Mouse (Mus musculus) CD4-positive, CD25-positive, alpha-beta regulatory T cell, adult 4 months (primary cell): ENCODE results near the gene Abhd16a. TPM values are rescaled to one million over a fixed set of nuclear protein-coding genes. Genes with fewer than 3 reads are reported as not detected.

Experiments
- ATAC-seq: one replicate; pipeline ENCODE4 v1.8.0; 2017
- polyA plus RNA-seq, 2 experiments: library from polyadenylated mRNA; unstranded; fragments of 100-300 nt; shearing (Covaris generic); gene quantifications; one replicate each; pipeline ENCODE4 v1.2.1; 2017

Gene Abhd16a
- polyA plus RNA-seq, 2 experiments from 2014 or later, result 23.5 to 27.2 TPM

GRCm38 (mm10) chr17:35088151-35088550 lies 912 bp upstream of the Abhd16a start:
- ATAC-seq, result no peak

- ATAC-seq, result no peak
Observed at GRCm38 (mm10) chr17:35090166-35090932, 1.3 kb downstream of the Abhd16a start.

GRCm38 (mm10) chr17:35092403-35093198 lies 3.5 kb downstream of the Abhd16a start:
- no peak for ATAC-seq

GRCm38 (mm10) chr17:35094475-35095365 lies 5.7 kb downstream of the Abhd16a start:
- no peak for ATAC-seq

GRCm38 (mm10) chr17:35096597-35096996 lies 7.5 kb downstream of the Abhd16a start:
- ATAC-seq, result no peak

GRCm38 (mm10) chr17:35097164-35097655 lies 8.1 kb downstream of the Abhd16a start:
- ATAC-seq, result no peak

- ATAC-seq, result no peak
Observed at GRCm38 (mm10) chr17:35100196-35100765, 11.2 kb downstream of the Abhd16a start.

- no peak for ATAC-seq
Observed at GRCm38 (mm10) chr17:35101161-35101560, 12.1 kb downstream of the Abhd16a start.

- ATAC-seq, result no peak
Observed at GRCm38 (mm10) chr17:35102299-35102698, 13.2 kb downstream of the Abhd16a start.

- no peak for ATAC-seq
Observed at GRCm38 (mm10) chr17:35103221-35103690, 14.2 kb downstream of the Abhd16a start.

GRCm38 (mm10) chr17:35104079-35104478 lies 15.0 kb downstream of the Abhd16a start:
- ATAC-seq, result no peak

GRCm38 (mm10) chr17:35104754-35105153 lies 15.7 kb downstream of the Abhd16a start:
- no peak for ATAC-seq

- no peak for ATAC-seq
Observed at GRCm38 (mm10) chr17:35105740-35106389, 16.8 kb downstream of the Abhd16a start.

- no peak for ATAC-seq
Observed at GRCm38 (mm10) chr17:35106522-35106921, 17.5 kb downstream of the Abhd16a start.

- ATAC-seq, result no peak
Observed at GRCm38 (mm10) chr17:35108097-35108496, 19.0 kb downstream of the Abhd16a start, which contains the start of gene Ly6g5c. Gene Ly6g5c, plus strand, starts transcription at chr17:35108279.

GRCm38 (mm10) chr17:35111774-35112173 lies 22.7 kb downstream of the Abhd16a start:
- no peak for ATAC-seq

GRCm38 (mm10) chr17:35115046-35116019 lies 26.3 kb downstream of the Abhd16a start, which contains the start of gene Ly6g5b:
Gene Ly6g5b, minus strand, starts transcription at chr17:35115428.
- peak; percentile 70 for ATAC-seq

GRCm38 (mm10) chr17:35120745-35121142 lies 31.7 kb downstream of the Abhd16a start:
- no peak for ATAC-seq

- peak; percentile 95 for ATAC-seq
Observed at GRCm38 (mm10) chr17:35121143-35121799, 32.2 kb downstream of the Abhd16a start, which contains the start of gene Gpank1. Gene Gpank1, plus strand, starts transcription at chr17:35121455.
